14 mouse cellular contexts compared by ENCODE assay signal in genomic region chr8:8593812-8594211, GRCm38 (mm10).
"Had no signal": no experiment of that assay in that cellular context is flagged by ENCODE, and none has a peak within 500 bp of the region (broad histone marks: within the 10 kb centered on the region; RNA-seq: fewer than 3 reads in every experiment).

No protein-coding gene starts in this region.

- ATAC-seq: intestine, embryonic 15.5 days; midbrain, embryonic 15.5 days had no signal

- DNase-seq: kidney, adult 11 months; kidney, adult 8-10 months; kidney, postnatal 10 days; kidney, postnatal 36 days; liver; liver, embryonic 13.5 days; lung, embryonic 14.5 days; lung, postnatal 10 days; right cerebral cortex, adult 18-20 months; right cerebral cortex, postnatal 25 days; spleen, adult 18-20 months; thymus, postnatal 25 days had no signal
